Mouse (Mus musculus) kidney, adult 11 months (tissue): ENCODE results near the gene Ifrd2.
A peak's percentile ranks its signal among the peaks of the same experiment; 100 is the strongest.

ENCODE experiments used
- DNase-seq: peaks from one replicate; pipeline ENCODE4 v3.0.0; 2022

Ifrd2 gene

DNA sequence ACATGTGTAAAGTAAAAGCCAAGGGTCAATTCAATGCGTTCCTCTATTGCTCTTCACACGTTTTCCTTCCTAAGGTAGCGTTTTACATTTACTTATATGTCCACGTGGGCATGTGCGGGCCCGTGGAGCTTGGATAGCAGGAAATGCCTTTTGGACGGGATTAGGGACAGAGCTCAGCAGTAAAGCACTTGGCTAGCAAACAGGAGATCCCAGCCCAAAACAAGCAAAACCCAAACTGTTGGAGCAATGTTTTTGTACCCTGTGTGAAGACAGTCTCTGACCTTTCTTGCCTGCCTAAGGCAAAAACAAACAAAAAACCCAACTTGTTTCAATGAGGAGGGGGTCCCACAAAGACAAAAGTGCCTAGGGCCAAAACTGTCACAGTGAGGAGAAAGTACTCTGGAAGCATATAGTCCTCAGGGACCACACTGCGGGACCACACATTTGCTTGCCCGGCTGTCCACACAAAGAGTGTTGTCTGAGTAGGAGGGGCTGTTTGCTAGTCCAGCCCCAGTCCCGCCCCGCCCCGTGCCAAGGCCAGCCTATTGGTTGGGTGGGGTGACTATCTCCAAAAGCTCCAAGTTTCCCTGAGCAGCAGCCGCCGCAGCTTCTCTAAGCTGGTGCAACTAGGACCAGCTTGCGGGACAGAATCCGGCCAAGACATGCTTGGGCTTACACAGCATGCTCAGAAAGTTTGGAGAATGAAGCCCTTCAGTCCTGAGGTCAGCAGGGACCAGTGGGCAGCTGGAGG lies 10.9 kb upstream of the Ifrd2 start, which contains the start of gene Hyal1:
Gene Hyal1, plus strand, starts transcription at position 571 of the 751 bp plus-strand sequence.
- peak; percentile 82 for DNase-seq

DNA sequence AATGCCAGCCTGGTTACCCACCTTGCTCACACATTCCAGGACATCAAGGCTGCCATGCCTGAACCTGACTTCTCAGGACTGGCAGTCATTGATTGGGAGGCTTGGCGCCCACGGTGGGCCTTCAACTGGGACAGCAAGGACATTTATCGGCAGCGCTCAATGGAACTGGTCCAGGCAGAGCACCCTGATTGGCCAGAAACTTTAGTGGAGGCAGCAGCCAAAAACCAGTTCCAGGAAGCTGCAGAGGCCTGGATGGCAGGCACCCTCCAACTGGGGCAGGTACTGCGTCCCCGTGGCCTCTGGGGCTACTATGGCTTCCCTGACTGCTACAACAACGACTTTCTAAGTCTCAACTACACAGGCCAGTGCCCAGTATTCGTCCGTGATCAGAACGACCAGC lies 9.6 kb upstream of the Ifrd2 start:
- no peak for DNase-seq

DNA sequence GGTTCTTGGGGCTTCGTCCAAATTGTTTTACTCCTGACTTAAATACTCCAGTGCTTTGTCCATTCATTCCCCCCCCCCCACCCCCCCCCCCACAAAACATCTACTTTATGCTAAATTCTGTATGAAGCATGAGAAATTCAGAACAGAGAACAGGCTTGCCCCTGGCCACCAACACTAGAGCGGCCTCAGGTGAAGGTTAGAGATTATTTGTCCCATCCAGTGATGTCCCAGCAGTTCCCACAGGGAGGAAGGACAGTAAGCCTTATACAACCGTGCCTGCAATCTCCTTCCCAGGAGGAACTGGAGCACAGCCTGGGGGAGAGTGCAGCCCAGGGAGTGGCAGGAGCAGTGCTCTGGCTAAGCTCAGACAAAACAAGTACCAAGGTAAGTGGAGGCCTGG lies 8.9 kb upstream of the Ifrd2 start, which contains the start of gene Naa80:
Gene Naa80, plus strand, starts transcription at position 301 of the 400 bp plus-strand sequence.
- no peak for DNase-seq

DNA sequence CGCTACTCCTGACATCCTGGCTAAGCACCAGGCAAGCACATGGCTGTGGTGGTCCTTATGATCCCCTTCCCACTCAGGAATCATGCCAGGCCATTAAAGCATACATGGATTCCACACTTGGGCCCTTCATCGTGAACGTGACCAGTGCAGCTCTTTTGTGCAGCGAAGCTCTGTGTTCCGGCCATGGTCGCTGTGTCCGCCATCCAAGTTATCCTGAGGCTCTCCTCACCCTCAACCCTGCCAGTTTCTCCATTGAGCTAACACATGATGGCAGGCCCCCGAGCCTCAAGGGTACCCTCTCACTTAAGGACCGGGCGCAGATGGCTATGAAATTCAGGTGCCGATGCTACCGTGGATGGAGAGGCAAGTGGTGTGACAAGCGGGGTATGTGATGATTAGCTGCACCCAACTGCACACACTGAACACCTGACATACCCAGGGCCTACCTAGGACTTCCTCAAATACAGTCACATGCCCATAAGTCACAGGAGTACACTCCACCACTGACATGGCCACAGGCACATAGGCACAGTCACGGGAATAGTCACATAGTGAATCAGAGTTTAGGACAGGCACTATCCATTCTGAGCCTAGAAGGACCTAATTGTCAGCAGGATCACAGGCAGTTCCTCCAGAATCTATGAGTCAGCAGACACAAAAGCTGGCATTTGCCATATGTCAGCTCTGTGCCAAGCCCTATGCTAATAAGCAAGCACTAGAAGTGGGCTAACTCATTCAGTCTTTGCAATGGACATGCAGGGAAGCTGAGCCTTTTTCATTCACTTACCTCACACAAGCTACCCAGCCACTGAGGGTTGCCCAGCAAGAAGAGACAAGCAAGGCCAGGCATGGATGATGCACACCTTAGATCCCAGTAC lies 8.2 kb upstream of the Ifrd2 start:
- DNase-seq, result no peak

DNA sequence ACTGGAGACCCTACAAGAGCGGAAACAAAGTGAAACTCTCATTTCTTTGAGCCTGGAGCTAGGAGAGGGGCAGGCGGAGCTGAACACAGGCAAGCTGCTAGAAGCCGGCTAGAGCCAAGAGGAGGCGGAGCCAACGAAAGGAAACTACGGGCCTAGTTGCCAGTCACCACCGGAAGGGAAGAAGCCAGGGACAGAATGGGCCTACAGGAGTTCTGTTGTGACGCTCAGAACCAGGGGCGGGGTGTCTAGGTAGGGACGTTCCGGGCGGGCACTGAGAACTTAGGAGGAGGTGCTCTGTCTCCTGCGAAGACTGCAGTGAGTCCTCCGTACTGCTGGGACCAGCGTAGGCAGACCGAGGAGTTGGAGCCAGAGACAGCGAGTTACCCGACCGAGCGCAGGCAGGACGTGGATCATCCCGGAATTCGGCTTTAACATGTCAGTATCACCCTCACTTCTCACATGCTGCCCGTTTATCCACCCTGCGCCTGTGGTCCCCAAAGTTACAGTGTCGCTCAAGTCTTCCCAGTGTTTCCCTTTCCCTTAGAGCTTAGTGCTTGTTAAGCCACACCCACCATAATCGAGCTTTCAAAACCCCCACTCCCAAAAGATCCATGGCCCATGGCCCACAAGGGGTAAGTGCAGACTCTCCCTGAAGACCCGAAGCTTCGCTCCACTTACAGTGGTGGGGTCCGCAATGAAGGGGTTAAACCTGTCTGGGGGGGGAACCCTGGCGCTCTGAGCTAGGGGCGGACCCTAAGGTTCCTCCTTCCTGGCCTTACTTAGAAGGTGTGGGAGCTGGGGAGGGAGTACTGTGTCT lies 6.7 kb upstream of the Ifrd2 start, which contains the start of gene Hyal3:
Gene Hyal3, plus strand, starts transcription at position 318 of the 817 bp plus-strand sequence.
- peak; percentile 96 for DNase-seq

DNA sequence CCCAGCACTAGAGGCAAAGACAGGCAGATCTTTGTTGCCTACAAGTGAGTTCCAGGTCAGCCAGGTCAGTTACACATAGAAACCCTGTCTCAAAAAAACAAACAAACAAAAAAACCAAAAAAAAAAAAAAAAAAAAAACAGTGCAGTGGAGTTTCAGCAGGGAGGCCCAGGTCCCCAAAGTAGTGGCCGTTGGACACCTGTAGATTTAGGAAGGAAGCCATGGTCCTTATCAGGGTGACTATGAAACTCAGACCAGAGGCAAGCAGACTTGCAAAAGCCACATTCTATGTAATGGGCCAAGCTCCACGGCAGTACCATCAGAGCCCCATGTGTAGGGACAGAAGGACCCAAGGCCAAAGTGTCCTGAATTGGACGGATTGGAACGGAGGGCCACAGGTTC lies 5.9 kb upstream of the Ifrd2 start:
- DNase-seq, result no peak

DNA sequence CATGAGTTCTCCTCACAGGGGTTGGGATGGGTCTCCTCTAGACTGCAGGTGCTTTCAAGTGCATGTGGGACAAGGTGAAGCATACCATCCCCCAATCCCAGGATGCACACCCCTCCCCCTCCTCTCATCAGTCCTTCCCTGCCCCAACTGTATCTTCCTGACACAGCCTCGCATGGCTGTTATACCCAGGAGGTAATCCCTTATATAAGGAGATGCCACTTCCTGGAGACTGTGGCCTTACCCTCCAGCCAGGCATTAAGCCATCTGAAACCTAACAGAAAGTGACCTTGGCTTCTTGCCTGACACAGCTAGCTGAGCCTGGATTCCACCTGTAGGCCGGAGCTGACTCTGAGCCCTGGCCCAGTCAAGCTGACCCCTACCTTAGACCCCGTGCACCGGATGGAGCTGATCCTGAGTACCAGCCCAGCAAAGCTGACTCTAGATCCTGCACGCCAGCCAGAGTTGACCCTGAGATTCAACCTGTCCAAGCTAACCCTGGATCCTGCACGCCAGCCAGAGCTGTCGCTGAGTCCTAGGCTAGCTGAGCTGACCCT lies 4.9 kb upstream of the Ifrd2 start:
- DNase-seq, result peak; percentile 61

DNA sequence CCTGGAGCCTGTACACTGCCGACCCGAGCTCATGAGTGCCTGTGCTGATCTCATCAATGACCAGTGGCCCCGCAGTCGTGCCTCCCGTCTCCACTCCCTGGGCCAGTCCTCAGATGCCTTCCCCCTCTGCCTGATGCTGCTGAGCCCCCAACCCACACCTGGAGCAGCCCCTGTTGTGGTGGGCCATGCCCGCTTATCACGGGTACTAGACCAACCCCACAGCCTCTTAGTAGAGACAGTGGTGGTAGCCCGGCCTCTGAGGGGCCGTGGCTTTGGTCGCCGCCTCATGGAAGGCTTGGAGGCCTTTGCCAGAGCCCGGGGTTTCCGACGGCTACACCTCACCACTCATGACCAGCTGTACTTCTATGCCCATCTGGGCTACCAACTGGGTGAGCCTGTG lies 4.3 kb upstream of the Ifrd2 start:
- no peak for DNase-seq

DNA sequence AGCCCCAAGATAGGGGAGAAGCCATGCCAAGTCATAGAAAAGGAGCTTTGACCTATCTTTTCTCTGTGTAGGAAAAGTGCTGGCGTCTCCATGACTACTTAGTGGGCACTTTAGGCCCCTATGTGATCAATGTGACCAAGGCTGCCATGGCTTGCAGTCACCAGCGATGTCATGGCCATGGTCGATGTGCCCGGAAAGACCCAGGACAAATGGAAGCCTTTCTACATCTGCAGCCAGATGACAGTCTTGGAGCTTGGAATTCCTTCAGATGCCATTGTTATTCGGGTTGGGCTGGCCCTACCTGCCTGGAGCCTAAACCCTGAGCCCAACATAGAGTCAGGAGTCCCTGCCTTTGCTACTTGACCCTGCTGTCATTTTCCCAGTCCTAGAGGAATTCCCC lies 938 bp upstream of the Ifrd2 start:
- DNase-seq, result no peak

DNA sequence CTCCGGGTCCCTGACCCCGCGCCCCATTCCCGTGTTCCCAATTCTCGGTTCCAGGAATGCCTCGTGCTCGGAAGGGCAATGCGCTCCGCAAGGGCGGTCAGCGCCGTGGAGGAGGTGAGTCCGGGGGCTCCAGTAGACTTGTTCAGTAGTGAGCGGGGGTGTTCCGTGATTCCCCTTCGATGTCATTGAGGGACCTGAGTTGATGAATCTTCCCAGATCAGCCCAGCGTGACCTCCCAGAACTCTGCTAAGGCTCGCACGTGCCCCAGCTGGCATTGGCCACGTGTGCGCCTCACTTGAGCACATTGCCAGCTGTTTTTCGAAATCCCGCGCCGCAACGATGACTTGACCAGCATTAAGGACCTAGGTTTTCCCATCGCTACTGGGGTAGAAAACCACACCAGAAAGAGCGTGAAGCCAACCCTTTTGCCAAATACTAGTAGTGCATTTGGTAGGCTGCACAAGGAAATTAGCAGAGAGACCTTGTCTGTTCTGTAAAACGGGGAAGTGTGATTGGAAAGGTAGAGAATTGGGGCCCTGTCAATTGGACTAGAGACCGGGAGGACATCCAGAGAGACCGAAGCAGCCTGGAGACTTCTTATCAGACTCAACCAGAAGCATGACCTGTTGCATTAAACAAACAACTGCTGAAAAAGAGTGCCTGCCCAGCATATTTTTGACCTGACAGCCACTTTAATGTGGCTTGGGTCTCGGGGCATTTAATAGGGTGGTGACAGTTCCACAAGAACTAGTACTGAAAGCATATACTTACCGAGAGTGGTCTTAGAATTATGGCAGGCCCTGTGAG lies 594 bp downstream of the Ifrd2 start:
- peak; percentile 80 for DNase-seq

DNA sequence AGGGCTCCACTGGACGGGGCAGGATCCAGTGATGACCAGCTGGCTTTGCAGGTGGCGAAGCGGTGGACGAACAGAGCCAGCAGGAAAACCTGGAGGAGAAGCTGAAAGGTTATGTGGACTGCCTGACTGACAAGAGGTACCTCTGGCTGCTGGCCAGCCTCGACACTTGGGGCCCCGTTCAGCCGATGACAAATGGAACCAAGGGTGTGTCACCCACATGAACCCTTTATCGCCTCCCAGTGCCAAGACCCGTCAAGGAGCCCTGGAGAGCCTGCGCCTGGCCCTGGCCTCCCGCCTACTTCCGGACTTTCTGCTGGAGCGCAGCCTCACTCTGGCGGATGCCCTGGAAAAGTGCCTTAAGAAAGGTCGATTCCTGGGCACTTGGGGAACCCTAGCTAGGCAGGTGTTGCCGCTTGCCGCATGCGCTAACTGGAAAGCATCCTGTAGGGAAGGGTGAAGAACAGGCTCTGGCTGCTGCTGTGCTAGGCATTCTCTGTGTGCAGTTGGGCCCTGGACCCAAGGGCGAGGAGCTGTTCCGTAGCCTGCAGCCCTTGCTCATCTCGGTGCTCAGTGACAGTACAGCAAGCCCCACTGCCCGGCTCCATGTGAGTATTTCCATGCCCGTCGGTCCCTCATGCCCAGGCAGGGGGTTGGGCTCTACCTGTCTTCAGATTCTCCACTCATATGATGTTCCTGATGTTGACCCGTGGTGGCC lies 2.8 kb downstream of the Ifrd2 start:
- peak; percentile 77 for DNase-seq

DNA sequence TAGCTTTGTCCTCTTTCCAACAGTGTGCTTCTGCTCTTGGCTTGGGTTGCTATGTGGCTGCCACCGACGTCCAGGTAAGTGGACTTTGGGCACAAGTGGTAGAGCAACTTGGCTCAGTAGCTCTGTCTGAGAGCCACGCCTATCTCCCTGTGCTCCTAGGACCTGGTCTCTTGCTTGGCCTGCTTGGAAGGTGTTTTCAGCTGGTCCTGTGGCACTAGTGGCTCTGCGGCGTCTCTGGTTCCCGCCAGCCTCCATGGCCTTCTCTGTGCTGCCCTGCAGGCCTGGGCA lies 3.3 kb downstream of the Ifrd2 start:
- peak; percentile 83 for DNase-seq

DNA sequence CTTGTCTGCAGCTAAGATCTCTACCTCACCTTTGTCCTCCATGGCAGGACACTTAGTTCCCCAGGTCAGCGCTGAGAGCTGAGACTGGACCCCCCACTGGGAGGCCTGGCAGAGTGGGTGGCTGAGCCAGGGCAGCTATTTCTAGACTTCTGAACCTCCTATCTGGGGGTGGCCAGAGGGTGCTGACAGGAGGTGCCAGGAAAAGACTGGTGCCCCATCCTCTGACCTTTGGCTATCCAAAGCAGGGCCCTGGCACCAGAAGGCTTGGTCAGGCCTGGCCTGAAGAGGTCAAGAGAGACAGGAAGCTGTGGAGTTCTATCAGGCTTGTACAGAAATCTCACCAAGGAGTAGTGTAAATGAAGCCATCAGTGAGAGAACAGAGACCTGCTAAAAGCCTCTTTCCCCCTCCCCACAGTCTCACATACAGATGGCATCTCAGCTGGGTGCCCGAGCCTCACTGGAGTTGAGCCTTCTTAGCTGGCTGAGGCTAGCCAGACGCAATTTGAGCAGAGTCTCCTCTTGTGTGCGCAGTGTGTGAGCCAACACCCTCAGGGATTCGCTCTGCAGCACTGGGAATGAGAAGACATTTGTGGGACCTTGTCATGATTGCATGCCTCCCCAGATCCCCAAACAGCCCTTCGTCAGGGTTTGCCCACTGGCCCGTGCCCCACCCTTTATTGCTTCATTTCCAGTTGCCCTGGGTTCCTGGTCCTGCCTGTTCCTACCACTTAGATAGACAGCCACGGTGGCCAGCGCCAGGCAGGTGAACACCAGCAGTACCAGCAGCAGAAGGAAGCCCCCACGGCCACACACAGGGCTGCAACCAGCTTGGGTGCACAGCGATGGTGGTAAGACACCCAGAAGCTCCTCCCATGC lies 5.9 kb downstream of the Ifrd2 start:
- peak; percentile 89 for DNase-seq

DNA sequence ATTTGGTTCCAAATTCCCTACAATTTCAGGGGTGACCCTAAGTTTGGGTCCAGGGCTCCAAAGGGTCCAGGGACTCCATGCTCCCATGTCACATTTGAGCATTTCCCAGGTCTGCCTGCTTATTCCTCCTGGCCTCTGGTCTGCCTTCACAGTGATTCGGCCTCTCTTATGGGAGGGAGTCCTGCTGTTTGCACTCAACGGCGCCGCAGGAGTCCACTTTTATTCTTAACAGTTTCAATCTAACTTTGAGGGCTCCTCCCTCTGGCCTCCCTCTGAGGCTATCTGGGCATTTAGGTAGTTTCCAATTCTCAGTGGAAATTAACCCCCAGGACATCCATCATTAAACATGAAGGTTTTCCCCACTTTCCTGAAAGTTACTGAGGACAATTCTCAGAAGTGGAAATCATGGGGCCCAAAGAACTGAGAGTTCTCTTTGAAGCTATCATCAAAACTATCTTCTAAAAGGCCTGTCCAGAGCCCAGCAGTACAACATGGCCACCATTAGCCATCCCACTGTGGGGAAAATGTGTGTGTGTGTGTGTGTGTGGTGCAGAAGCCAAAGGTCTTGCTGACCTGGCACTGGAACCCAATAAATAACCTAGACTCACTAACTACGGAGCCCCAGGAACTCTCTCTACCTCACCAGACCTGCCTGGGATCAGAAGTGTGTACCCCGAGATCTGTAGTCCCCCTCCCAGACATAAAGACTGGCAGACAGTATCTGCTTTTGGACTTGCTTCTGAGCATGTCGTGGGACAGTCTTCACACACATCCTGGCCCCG lies 7.0 kb downstream of the Ifrd2 start:
- peak; percentile 34 for DNase-seq

DNA sequence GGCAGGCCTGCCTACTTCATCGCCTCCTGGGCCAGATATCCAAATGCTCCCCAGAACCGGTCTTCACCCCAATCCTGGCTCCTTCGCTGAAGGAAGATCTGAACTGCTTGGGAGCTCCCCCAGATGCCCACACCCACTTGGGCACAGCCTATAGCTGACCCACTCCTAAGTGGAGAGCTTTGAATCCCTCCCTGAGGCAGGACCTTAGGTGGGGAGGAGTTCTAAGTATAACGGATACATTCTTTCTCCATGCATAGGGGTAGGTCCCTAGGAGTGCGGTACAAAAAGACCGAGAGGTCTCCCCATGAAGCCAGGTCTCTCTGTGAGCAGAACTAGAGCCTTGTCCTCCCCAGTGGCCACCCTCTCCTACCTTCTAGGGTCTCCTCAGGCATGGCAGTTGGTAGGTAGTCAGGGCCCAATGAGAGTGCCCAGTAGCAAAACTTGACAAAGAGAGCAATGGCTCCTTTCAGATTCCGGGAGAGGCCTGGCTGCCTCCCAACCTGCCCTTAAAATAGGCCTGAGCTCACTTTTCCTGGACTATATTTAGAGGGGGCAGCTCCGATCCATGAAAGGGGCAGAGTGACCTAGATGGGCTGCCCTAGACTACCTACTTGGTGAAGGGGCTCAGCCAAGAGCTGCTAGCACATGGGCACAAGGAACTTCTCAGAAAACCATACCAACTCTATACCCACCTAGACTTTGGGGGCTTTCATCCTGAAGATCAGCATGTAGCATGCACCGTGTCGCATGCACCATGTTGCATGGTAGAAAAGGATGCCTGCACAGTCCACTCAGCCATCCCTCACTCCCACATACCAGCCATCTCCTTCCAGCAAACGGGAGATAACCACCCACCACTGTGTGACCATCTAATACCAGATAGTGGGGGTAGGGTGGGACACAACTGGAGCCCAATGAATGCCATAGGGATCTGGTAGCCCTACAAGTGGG lies 9.5 kb downstream of the Ifrd2 start:
- DNase-seq, result no peak

DNA sequence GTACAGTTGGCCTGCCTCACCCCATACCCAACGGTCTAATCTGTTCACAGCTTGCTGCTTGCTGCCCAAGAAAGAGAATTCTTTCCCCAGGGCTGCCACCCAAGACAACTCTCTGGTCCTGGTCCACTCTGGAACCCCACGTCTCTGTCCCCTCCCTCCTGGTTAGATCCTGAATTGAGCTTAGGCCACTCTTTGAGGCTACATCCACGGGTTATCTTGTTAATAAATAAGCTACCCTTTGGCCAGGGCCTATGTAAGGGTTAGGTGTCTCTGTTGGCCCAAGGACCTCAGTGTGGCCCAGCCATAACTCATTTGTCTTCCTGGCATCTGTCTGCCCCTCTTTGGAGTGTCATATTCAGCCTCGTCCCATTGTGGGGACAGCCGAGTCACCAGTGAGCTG lies 10.9 kb downstream of the Ifrd2 start:
- peak; percentile 64 for DNase-seq

DNA sequence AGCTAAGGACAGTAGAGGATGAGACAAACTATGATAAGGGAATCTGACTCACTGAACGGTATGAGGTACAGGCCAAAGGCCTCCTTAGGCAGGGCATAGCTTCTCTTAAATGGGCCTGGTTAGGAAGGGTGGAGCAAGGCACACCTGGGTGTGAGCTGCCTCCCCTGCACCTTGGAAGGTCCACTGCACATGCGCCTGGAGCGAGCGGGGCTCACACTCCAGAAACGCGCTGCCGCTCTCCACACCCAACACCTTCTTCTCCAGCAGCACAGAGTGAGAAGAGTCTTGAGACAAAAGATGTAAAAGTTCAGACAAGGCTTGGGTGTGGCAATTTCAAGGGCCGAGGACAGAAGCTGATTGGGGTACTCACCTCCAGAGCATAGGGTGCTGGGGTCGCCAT lies 12.0 kb downstream of the Ifrd2 start:
- DNase-seq, result peak; percentile 40

DNA sequence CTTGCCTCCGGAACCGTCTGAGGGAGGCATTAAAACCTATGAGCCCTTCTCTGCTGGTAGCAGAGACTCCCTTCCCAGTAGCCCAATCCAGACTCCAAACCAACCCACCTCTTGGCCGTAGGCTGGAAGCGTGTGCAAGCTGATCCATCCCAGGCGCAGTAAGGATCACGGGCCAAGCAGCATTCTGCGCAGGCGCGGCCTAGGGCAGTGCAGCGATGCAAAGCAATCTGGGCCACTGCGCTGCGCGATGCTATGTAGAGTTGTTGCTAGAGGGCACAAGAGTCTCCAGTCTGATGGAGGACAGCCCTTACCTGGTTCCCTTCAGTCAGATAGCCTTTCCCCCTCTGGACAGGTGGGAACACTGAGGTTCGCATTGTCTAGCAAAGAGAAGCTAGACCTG lies 12.4 kb downstream of the Ifrd2 start:
- DNase-seq, result peak; percentile 44
